Mouse (Mus musculus) right cerebral cortex, adult 2 months (tissue): ENCODE measurements at regions not wholly inside any gene's neighbourhood (a gene's known extent, or its start where the extent isn't known, plus 50 kb on each side); places are given as distances from the start of the nearest gene placed in this dataset.

Experiments used
- DNase-seq, 2 experiments: peaks; one replicate each; pipeline ENCODE4 v3.0.0; 2021 to 2022; ENCODE audit warnings: low spot score in 2 of 2

GRCm38 (mm10) chr14:79854216-79854615 is 83.1 kb upstream of the Pcdh8 start:
- no peak for DNase-seq

- DNase-seq, result no peak
Observed at GRCm38 (mm10) chr14:79852683-79853082, 81.6 kb upstream of the Pcdh8 start.

GRCm38 (mm10) chr14:79851795-79852194 is 80.7 kb upstream of the Pcdh8 start:
- DNase-seq, result no peak

- no peak for DNase-seq
Observed at GRCm38 (mm10) chr14:79851231-79851630, 80.1 kb upstream of the Pcdh8 start.

- DNase-seq, result no peak
Observed at GRCm38 (mm10) chr14:79849617-79850435, 78.7 kb upstream of the Pcdh8 start.

- DNase-seq, result no peak
Observed at GRCm38 (mm10) chr14:79848116-79848515, 77.0 kb upstream of the Pcdh8 start.

GRCm38 (mm10) chr14:79844306-79844705 is 73.2 kb upstream of the Pcdh8 start:
- no peak for DNase-seq

GRCm38 (mm10) chr14:79843135-79843550 is 72.0 kb upstream of the Pcdh8 start:
- DNase-seq, result peak in 1 of 2 experiments; percentile 41

GRCm38 (mm10) chr14:79842734-79843133 is 71.6 kb upstream of the Pcdh8 start:
- no peak for DNase-seq

- DNase-seq, result no peak
Observed at GRCm38 (mm10) chr14:79837101-79837500, 66.0 kb upstream of the Pcdh8 start.

- DNase-seq, result no peak
Observed at GRCm38 (mm10) chr14:79836186-79836585, 65.1 kb upstream of the Pcdh8 start.

GRCm38 (mm10) chr14:79824670-79825446 is 53.7 kb upstream of the Pcdh8 start:
- DNase-seq, result peak; percentile 62 to 65

GRCm38 (mm10) chr14:79822453-79823117 is 51.5 kb upstream of the Pcdh8 start:
- no peak for DNase-seq

- no peak for DNase-seq
Observed at GRCm38 (mm10) chr14:79822011-79822435, 50.9 kb upstream of the Pcdh8 start.

GRCm38 (mm10) chr14:79821352-79822010 is 50.4 kb upstream of the Pcdh8 start:
- no peak for DNase-seq
